Mouse (Mus musculus): Measurements from ENCODE around the gene Mn1.

DNA sequence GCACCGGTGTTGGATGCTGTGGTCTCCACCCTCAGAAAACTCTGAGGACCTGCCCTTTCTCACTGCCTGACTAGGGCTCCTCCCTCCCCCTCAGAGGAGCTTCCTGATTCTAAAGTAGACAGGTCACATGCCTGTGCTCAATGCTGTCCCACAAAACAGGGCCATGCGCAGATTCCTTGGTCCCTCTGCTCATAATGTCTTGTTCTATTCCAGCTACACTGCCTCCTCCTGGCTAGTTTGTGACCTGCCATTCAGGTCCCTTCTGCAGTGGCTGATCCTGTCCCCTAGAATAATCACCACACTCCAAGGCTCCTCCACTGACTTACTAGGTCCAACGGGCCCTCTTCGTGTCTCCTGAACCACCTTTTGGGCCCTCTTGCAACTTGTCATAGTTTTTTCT is 21.0 kb upstream of the Mn1 start:
- no peak for TF ChIP-seq POLR2A (IDR thresholded peaks at IDR 0.05; ENCODE audit: low read depth, low read length)
- no peak for TF ChIP-seq CTCF (IDR thresholded peaks at IDR 0.05; ENCODE audit: borderline replicate concordance, insufficient read depth, low read length)
